Mouse (Mus musculus) heart, adult 18-20 months (tissue): ENCODE data around the gene Arhgef19. TPM values are rescaled to one million over a fixed set of nuclear protein-coding genes. Genes with fewer than 3 reads are reported as not detected.

ENCODE experiments used
- DNase-seq, 2 experiments: peaks; one replicate each; pipeline ENCODE4 v3.0.0; 2021 to 2022; ENCODE audit warnings: mixed read lengths in 1 of 2
- total RNA-seq, 2 experiments: library from RNA; stranded (reverse); gene quantifications; 2 replicates each; pipeline ENCODE4 v1.2.3; 2021

Gene Arhgef19
- total RNA-seq, 2 experiments from 2014 or later = 28.3 to 31.3 TPM

DNA sequence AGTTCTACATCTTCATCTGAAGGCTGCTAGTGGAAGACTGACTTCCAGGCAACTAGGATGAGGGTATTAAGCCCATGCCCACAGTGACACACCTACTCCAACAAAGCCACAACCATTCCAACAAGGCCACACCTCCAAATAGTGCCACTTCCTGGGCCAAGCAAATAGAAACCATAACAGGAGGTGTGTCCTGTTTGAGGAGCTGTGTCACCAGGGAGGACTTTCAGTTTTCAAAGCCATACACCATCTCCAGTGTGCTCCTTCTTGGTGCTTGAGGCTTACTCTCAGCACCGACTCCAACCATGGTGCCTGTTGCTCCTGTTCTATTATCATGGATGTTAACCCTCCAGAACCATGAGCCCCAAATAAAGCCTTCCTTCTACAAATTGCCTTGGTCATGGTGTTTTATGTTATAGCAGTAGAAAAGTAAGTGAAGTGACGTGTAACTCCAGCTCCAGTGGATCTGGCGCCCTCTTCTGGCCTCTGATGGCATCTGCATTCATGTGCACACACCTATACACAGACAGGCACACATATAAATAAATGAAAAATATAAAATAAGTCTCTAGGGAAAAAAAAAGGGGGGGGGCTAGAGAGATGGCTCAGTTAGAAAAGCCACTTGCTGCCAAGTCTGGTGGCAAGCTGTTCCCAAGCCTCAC lies 26.8 kb downstream of the Arhgef19 start:
- no peak for DNase-seq

DNA sequence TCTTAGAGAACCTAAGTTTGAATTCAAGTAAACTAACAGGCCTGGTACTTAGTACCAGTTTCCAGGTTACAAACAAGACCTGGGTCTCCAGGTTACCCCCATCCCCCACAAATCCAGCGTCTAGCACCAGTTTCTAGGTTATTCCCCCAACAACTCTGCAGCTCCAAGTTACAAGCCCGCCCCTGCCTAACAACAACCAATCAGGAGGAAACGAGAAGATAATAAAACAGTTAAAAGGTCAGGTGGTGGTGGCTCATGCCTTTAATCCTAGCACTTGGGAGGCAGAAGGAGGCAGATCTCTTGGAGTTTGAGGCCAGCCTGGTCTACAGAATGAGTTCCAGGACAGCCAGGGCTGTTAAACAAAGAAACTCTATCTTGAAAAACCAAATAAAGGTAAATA lies 28.0 kb downstream of the Arhgef19 start:
- DNase-seq = no peak

- peak in 1 of 2 experiments; percentile 85 for DNase-seq
These were observed 28.5 kb downstream of the Arhgef19 start for GRCm38 (mm10) chr4:141267837-141268236.

DNA sequence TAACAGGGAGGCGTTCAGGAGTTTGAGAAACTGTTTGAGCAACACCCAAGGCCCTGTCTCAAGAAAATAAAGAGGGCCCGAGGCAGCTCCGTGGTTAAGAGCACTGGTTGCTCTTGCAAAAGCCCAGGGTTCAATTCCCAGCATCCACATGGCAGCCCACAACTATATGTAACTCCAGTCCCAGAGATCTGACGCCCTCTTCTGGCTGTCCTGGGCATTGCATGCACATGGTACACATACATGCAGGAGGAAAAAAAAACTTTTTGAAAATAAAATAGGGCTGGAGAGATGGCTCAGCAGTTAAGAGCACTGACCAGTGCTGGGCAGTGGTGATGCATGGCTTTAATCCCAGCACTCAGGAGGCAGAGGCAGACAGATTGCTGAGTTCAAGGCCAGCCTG lies 29.1 kb downstream of the Arhgef19 start:
- DNase-seq = no peak

GRCm38 (mm10) chr4:141269080-141269479 lies 29.8 kb downstream of the Arhgef19 start:
- no peak for DNase-seq

GRCm38 (mm10) chr4:141270201-141270940 lies 31.1 kb downstream of the Arhgef19 start:
- DNase-seq = no peak

DNA sequence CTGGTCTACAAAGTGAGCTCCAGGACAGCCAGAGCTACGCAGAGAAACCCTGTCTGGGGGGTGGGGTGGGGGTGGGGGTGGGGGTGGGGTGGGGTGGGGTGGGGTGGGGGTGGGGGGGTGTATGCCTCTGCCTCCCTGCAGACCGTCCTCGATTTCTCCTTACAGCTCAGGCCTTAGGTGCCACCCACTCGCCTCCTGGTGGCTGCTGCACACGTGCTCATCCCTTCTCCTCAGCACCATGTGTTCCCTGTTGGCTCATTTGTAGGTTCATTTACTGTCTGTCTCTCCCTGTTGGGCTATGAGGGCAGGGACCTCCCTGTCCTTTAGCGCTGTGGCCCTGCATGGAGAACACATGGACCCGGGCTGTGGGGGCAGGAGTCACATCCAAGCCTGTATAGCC lies 31.9 kb downstream of the Arhgef19 start:
- no peak for DNase-seq

- peak in 1 of 2 experiments; percentile 45 for DNase-seq
These were observed 32.4 kb downstream of the Arhgef19 start for GRCm38 (mm10) chr4:141271721-141272120.

DNA sequence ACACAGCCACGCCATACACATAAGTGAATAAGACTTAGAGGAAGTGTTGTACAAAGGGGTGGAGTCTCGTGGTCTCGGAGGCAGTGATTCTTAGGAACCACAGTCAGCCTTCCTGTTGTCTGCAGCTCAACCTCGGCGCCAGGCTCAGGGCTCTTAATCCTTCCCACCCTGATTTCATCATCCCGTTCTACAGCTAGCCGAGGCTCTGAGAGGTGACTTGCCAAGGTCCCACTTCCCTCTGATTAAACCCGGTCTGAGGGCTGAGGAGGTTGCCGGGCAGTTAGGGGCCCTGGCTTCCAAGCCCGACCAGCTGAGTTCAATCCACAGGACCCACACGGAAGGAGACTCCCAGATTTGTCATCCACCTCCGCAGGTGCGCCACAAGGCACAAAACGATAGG lies 33.6 kb downstream of the Arhgef19 start:
- DNase-seq = peak in 1 of 2 experiments; percentile 58

- DNase-seq = peak; percentile 89 to 91
These were observed 34.0 kb downstream of the Arhgef19 start for GRCm38 (mm10) chr4:141273296-141273695.

GRCm38 (mm10) chr4:141274485-141275341 lies 35.4 kb downstream of the Arhgef19 start:
- peak in 1 of 2 experiments; percentile 23 for DNase-seq

- DNase-seq = no peak
These were observed 37.9 kb downstream of the Arhgef19 start for GRCm38 (mm10) chr4:141277157-141277556.

GRCm38 (mm10) chr4:141278154-141278553 lies 38.9 kb downstream of the Arhgef19 start:
- DNase-seq = peak; percentile 87 to 96

DNA sequence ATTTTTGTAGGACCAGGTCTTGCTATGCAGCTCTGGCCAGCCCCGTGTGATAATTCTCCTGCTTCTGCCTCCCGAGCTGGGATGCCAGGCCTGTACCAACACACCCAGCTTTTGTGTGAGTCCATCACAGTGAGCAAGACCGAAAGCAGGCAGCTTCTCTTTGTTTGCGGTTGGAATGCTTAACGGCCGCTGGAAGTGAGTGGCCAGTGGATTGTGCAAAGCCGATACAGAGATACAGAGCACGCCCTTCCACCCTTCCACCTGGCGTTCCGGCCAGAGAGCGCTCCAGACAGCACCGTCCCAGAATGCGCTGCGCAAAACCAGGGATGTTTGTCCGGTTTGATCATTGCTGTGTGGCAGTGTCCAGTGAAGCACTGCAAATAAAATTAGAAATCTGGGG lies 40.0 kb downstream of the Arhgef19 start:
- DNase-seq = peak; percentile 55 to 69

DNA sequence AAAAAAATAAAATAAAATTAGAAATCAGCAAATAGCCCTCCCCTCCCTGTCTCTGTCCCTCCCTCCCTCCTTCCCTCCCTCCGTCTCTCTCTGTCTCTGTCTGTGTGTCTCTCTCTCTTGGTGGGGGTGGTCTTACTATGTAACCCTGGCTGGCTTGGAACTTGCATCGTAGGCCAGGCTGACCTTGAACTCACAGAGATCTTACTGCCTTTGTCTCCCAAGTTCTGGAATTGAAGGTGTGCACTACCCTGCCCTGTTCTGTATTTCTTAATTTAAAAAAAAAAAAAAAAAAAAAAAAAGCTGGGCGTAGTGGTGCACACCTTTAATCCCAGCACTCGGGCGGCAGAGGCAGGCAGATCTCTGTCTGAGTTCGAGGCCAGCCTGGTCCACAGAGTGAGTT lies 40.5 kb downstream of the Arhgef19 start:
- no peak for DNase-seq

DNA sequence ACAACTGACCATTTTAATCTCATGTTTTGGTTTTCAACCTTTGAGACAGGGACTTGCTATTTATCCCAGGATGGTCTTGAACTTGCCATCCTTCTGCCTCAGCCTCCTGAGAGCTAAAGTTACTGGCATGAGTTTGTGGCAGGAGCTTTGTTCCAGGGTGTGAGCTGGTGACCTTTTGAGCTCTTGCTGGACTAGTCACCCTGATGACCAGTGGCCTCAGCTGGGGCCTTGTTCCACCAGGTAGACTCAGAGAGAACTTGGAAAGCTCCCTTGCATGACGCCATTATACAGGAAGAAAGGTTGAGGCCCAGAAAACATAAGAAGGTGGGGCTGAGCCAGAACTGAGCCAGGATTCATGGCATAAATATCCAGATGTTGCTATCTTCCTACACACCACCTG lies 41.2 kb downstream of the Arhgef19 start:
- no peak for DNase-seq

- DNase-seq = peak in 1 of 2 experiments; percentile 29
These were observed 41.9 kb downstream of the Arhgef19 start for GRCm38 (mm10) chr4:141281153-141281552.

DNA sequence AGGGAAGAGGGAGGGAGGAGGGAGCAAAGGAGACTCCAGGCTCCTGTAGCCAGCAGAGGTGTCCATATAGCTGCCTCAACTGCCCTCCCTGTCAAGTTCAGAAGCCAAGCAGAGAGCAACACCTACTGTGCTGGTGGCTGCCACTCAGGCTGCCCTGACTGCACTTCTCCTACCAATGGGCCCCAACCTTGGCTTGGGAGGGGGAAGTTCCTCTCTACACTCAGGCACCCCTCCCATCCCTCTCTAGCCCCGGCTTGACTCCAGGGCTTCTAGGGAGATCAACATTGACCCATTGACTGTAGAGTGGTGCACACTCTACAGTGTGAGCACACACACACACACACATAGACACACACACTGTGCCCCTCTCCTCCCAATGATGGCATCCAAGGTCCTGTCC lies 42.3 kb downstream of the Arhgef19 start:
- DNase-seq = no peak

DNA sequence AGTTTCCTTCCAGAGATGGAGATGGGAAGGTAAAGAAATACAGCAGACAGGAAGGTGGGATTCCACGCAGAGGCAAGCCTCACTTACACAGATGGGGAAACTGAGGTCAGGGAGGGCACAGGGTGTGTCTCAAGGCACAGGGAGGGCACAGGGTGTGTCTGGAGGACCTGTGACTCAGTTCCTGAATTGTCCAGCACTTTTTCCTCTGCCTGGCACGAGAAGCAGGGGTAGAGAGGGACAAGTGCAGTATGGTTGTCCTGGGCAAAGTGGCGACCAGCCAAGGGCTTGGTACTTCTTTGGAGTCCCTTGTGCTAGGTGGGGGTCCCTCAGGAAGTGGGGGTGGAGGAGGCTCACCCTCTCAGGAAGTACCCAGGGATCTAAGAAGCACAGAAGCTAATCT lies 42.8 kb downstream of the Arhgef19 start:
- DNase-seq = no peak

GRCm38 (mm10) chr4:141282623-141283022 lies 43.3 kb downstream of the Arhgef19 start:
- no peak for DNase-seq

GRCm38 (mm10) chr4:141283176-141283878 lies 44.0 kb downstream of the Arhgef19 start:
- no peak for DNase-seq

GRCm38 (mm10) chr4:141283879-141284411 lies 44.6 kb downstream of the Arhgef19 start:
- no peak for DNase-seq
